Mouse (Mus musculus) midbrain, embryonic 16.5 days (tissue): ENCODE measurements around the gene Agtpbp1. TPM values are rescaled to one million over a fixed set of nuclear protein-coding genes. Genes with fewer than 3 reads are reported as not detected.

Experiments
- ATAC-seq: fragments of 200-750 bp; cut with Nextera tagmentation; 2 replicates; pipeline ENCODE4 v1.8.0; 2017; ENCODE audit warnings: moderate TSS enrichment
- H3K27ac ChIP-seq: fragments of 300-500 bp; sonication (generic); 2 replicates; pipeline ENCODE4 v1.5.1; 2014; ENCODE audit warnings: mild to moderate bottlenecking, low read length, mixed read lengths
- H3K27me3 ChIP-seq: fragments of 300-500 bp; sonication (generic); 2 replicates; pipeline ENCODE4 v1.6.1; 2014; ENCODE audit warnings: low read depth, low read length, mixed read lengths; ENCODE audit not compliant: control insufficient read depth, insufficient read depth
- H3K36me3 ChIP-seq: fragments of 300-500 bp; sonication (generic); 2 replicates; pipeline ENCODE4 v1.6.1; 2014; ENCODE audit warnings: mild to moderate bottlenecking, low read length, moderate library complexity, mixed read lengths; ENCODE audit not compliant: control insufficient read depth, insufficient read depth
- H3K4me1 ChIP-seq: fragments of 300-500 bp; sonication (generic); 2 replicates; pipeline ENCODE4 v1.6.1; 2014; ENCODE audit warnings: mild to moderate bottlenecking, low read length, mixed read lengths; ENCODE audit not compliant: control insufficient read depth, insufficient read depth
- H3K4me2 ChIP-seq: fragments of 300-500 bp; sonication (generic); 2 replicates; pipeline ENCODE4 v1.6.1; 2014; ENCODE audit warnings: mild to moderate bottlenecking, low read length, mixed read lengths
- H3K4me3 ChIP-seq: fragments of 300-500 bp; sonication (generic); 2 replicates; pipeline ENCODE4 v1.5.1; 2014; ENCODE audit warnings: low read depth, mild to moderate bottlenecking, low read length, moderate library complexity, mixed read lengths
- H3K9ac ChIP-seq: fragments of 300-500 bp; sonication (generic); 2 replicates; pipeline ENCODE4 v1.6.1; 2014; ENCODE audit warnings: low read depth, low read length, mixed read lengths
- H3K9me3 ChIP-seq: fragments of 300-500 bp; sonication (generic); replicated peaks from 2 replicates; pipeline ENCODE4 v1.6.1; 2014; ENCODE audit warnings: mild to moderate bottlenecking, low read length, mixed read lengths; ENCODE audit not compliant: control insufficient read depth, poor library complexity, severe bottlenecking
- WGBS: fragments of 180-500 bp; shearing (Covaris S2); extraction: QIAGEN DNeasy Blood & Tissue Kit; methylation state at CpG from one replicate; pipeline ENCODE4 v1.1.7; 2014; 5-methylcytosine and 5-hydroxymethylcytosine counted together
- polyA plus RNA-seq: library from polyadenylated mRNA; unstranded; fragments of >200 nt; fragmentation: Nextera tagmentation; extraction: Ambion mirVana; gene quantifications from 2 replicates; pipeline ENCODE4 v1.2.1, GENCODE M21; 2015

The Agtpbp1 gene
- polyA plus RNA-seq, 1 experiment from 2014 or later: 76.0 TPM

- no peaks in the 10 kb centered on the region for H3K36me3 ChIP-seq
- no peak overlapping the region for H3K4me3 ChIP-seq
- no peaks in the 10 kb centered on the region for H3K4me1 ChIP-seq
- 94% methylated on average over 4 of the region's 4 CpGs for WGBS
- no peaks in the 10 kb centered on the region for H3K27me3 ChIP-seq
- H3K4me2 ChIP-seq: no peak overlapping the region
- H3K9me3 ChIP-seq: no peaks in the 10 kb centered on the region
- no peak overlapping the region for H3K27ac ChIP-seq
- H3K9ac ChIP-seq: no peak overlapping the region
- ATAC-seq: no peak
Observed at GRCm38 (mm10) chr13:59564505-59564904, 20.5 kb downstream of the Agtpbp1 start.

- ATAC-seq: no peak
- no peak overlapping the region for H3K27ac ChIP-seq
- no peaks in the 10 kb centered on the region for H3K9me3 ChIP-seq
- no peaks in the 10 kb centered on the region for H3K27me3 ChIP-seq
- no peak overlapping the region for H3K9ac ChIP-seq
- no peak overlapping the region for H3K4me3 ChIP-seq
- H3K36me3 ChIP-seq: no peaks in the 10 kb centered on the region
- peaks cover 7% of the 10 kb centered on the region for H3K4me1 ChIP-seq
- 83% methylated on average over 2 of the region's 2 CpGs for WGBS
- no peak overlapping the region for H3K4me2 ChIP-seq
Observed at GRCm38 (mm10) chr13:59562471-59562870, 22.6 kb downstream of the Agtpbp1 start.

GRCm38 (mm10) chr13:59558776-59559175, 26.3 kb downstream of the Agtpbp1 start:
- no peaks in the 10 kb centered on the region for H3K36me3 ChIP-seq
- peaks cover 22% of the 10 kb centered on the region for H3K4me1 ChIP-seq
- WGBS: 93% methylated on average over 5 of the region's 5 CpGs
- no peak for ATAC-seq
- peak overlapping the region; percentile 34 for H3K4me2 ChIP-seq
- no peaks in the 10 kb centered on the region for H3K27me3 ChIP-seq
- H3K9ac ChIP-seq: no peak overlapping the region
- no peak overlapping the region for H3K4me3 ChIP-seq
- no peaks in the 10 kb centered on the region for H3K9me3 ChIP-seq
- no peak overlapping the region for H3K27ac ChIP-seq

GRCm38 (mm10) chr13:59557185-59557985, 27.6 kb downstream of the Agtpbp1 start:
- peak overlapping the region; percentile 88 for H3K4me3 ChIP-seq
- H3K36me3 ChIP-seq: no peaks in the 10 kb centered on the region
- H3K27ac ChIP-seq: peak overlapping the region; percentile 85
- H3K27me3 ChIP-seq: no peaks in the 10 kb centered on the region
- peak overlapping the region; percentile 86 for H3K9ac ChIP-seq
- 0% methylated on average over 35 of the region's 73 CpGs for WGBS
- peaks cover 22% of the 10 kb centered on the region for H3K4me1 ChIP-seq
- ATAC-seq: peak; percentile 92
- peak overlapping the region; percentile 82 for H3K4me2 ChIP-seq
- no peaks in the 10 kb centered on the region for H3K9me3 ChIP-seq

GRCm38 (mm10) chr13:59556670-59557069, 28.4 kb downstream of the Agtpbp1 start:
- Histone ChIP-seq H3K4me3 (peak overlapping the region; percentile 88), H3K4me1 (peaks cover 22% of the 10 kb centered on the region), H3K27me3 (no peaks in the 10 kb centered on the region), H3K9me3 (no peaks in the 10 kb centered on the region), H3K36me3 (no peaks in the 10 kb centered on the region), H3K4me2 (peak overlapping the region; percentile 82), H3K9ac (peak overlapping the region; percentile 86), H3K27ac (peak overlapping the region; percentile 85)
- peak; percentile 61 for ATAC-seq
- under 1% methylated on average over 42 of the region's 45 CpGs for WGBS

GRCm38 (mm10) chr13:59555613-59556192, 29.3 kb downstream of the Agtpbp1 start:
- Histone ChIP-seq H3K4me2 (peak overlapping the region; percentile 82), H3K27ac (no peak overlapping the region), H3K4me3 (peak overlapping the region; percentile 88), H3K27me3 (no peaks in the 10 kb centered on the region), H3K9ac (0 out of 2 replicates have a peak overlapping the region, but pooled peaks have one; percentile 2), H3K4me1 (peaks cover 22% of the 10 kb centered on the region), H3K36me3 (no peaks in the 10 kb centered on the region), H3K9me3 (no peaks in the 10 kb centered on the region)
- no peak for ATAC-seq
- 80% methylated on average over 8 of the region's 8 CpGs for WGBS

GRCm38 (mm10) chr13:59554772-59555505, 30.1 kb downstream of the Agtpbp1 start:
- Histone ChIP-seq H3K27me3 (no peaks in the 10 kb centered on the region), H3K27ac (no peak overlapping the region), H3K4me3 (no peak overlapping the region), H3K9me3 (no peaks in the 10 kb centered on the region), H3K9ac (0 out of 2 replicates have a peak overlapping the region, but pooled peaks have one; percentile 2), H3K4me2 (peak overlapping the region; percentile 82), H3K36me3 (no peaks in the 10 kb centered on the region), H3K4me1 (peaks cover 22% of the 10 kb centered on the region)
- ATAC-seq: no peak
- 81% methylated on average over 17 of the region's 17 CpGs for WGBS

- WGBS: 76% methylated on average over 2 of the region's 2 CpGs
- no peak overlapping the region for H3K27ac ChIP-seq
- H3K9me3 ChIP-seq: no peaks in the 10 kb centered on the region
- H3K9ac ChIP-seq: no peak overlapping the region
- no peak overlapping the region for H3K4me3 ChIP-seq
- H3K4me1 ChIP-seq: peaks cover 18% of the 10 kb centered on the region
- no peak for ATAC-seq
- H3K27me3 ChIP-seq: no peaks in the 10 kb centered on the region
- H3K4me2 ChIP-seq: no peak overlapping the region
- H3K36me3 ChIP-seq: no peaks in the 10 kb centered on the region
Observed at GRCm38 (mm10) chr13:59552751-59553150, 32.3 kb downstream of the Agtpbp1 start.
